Mouse (Mus musculus) heart, postnatal 0 days (tissue): ENCODE data around the gene Prcp.

ENCODE experiments used
- CTCF ChIP-seq: IDR thresholded peaks from 2 replicates; pipeline ENCODE4 v1.5.1; 2016; ENCODE audit warnings: antibody characterized with exemption, control low read depth, low read depth
- EP300 ChIP-seq: IDR thresholded peaks from 2 replicates; pipeline ENCODE4 v1.6.1; 2016; ENCODE audit warnings: antibody characterized with exemption, low read depth

DNA sequence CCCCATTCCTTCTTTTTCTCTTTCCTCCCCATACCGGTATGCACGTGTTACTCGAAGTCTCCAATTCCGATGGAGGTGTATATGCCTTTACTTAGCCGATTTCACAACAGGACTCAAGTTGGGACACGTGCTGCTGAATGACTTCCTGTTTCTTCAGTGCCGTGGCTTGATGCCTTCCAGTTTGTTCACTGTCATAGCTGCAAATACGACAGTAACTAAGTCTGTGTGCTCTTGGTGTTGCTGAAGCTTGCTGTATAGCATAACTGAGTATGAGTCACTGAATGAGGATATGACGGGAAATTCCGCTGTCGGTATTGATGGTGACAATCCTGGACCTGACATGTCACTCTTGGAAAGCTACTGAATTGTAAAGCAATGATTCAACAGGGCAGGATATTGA lies 37.0 kb upstream of the Prcp start:
- TF ChIP-seq EP300 (no peak), CTCF (no peak)
